Mouse (Mus musculus): ENCODE results near the gene Gm26620. TPM values are rescaled to one million over a fixed set of nuclear protein-coding genes. Genes with fewer than 3 reads are reported as not detected.
A peak's percentile ranks its signal among the peaks of the same experiment; 100 is the strongest.

Gene Gm26620
- polyA plus RNA-seq, 1 experiment from 2014 or later = 0.37 TPM

- Histone ChIP-seq H3K4me2 (ENCODE audit: low read depth, low read length, severe bottlenecking) (peak within 1 kb of the TSS; percentile 76), H3K36me3 (ENCODE audit: control insufficient read depth, insufficient read depth, low read length) (no peaks in the 10 kb centered on the region), H3K27me3 (ENCODE audit: control insufficient read depth, insufficient read depth, low read length) (no peaks in the 10 kb centered on the region), H3K9me3 (ENCODE audit: control insufficient read depth, low read length) (no peaks in the 10 kb centered on the region), H3K4me3 (ENCODE audit: low read depth, low read length) (peak within 1 kb of the TSS; percentile 84), H3K4me1 (replicated peaks; ENCODE audit: control insufficient read depth, insufficient read depth, low read length) (no peaks in the 10 kb centered on the region), H3K27ac (ENCODE audit: low read depth, low read length) (0 out of 2 replicates have a peak within 1 kb of the TSS, but pooled peaks have one; percentile 18), H3K9ac (ENCODE audit: low read length) (peak within 1 kb of the TSS; percentile 75)
- under 1% methylated on average over 25 of the region's 25 CpGs for WGBS
- peak; percentile 96 for DNase-seq (ENCODE audit: low spot score)
- peak; percentile 77 for ATAC-seq (replicated peaks; ENCODE audit: low FRiP score)
Measured at GRCm38 (mm10) chr1:170867691-170868105, 17.2 kb upstream of the Gm26620 start, which contains the start of gene Atf6. Gene Atf6, minus strand, starts transcription at chr1:170867771.

GRCm38 (mm10) chr1:170868107-170868904, 16.6 kb upstream of the Gm26620 start:
- Histone ChIP-seq H3K9me3 (ENCODE audit: control insufficient read depth, low read length) (no peaks in the 10 kb centered on the region), H3K4me2 (ENCODE audit: low read depth, low read length, severe bottlenecking) (peak overlapping the region; percentile 76), H3K36me3 (ENCODE audit: control insufficient read depth, insufficient read depth, low read length) (no peaks in the 10 kb centered on the region), H3K27me3 (ENCODE audit: control insufficient read depth, insufficient read depth, low read length) (no peaks in the 10 kb centered on the region), H3K4me3 (ENCODE audit: low read depth, low read length) (peak overlapping the region; percentile 84), H3K27ac (ENCODE audit: low read depth, low read length) (no peak overlapping the region), H3K9ac (ENCODE audit: low read length) (peak overlapping the region; percentile 60), H3K4me1 (replicated peaks; ENCODE audit: control insufficient read depth, insufficient read depth, low read length) (no peaks in the 10 kb centered on the region)
- WGBS = under 1% methylated on average over 33 of the region's 33 CpGs
- DNase-seq (ENCODE audit: low spot score) (peak; percentile 81), ATAC-seq (replicated peaks; ENCODE audit: low FRiP score) (peak; percentile 82)

- 20% methylated on average over 14 of the region's 14 CpGs for WGBS
- no peak for DNase-seq (ENCODE audit: low spot score)
- Histone ChIP-seq H3K4me2 (ENCODE audit: low read depth, low read length, severe bottlenecking) (peak overlapping the region; percentile 76), H3K9ac (ENCODE audit: low read length) (peak overlapping the region; percentile 60), H3K27ac (ENCODE audit: low read depth, low read length) (no peak overlapping the region), H3K4me3 (ENCODE audit: low read depth, low read length) (peak overlapping the region; percentile 84), H3K9me3 (ENCODE audit: control insufficient read depth, low read length) (no peaks in the 10 kb centered on the region), H3K4me1 (replicated peaks; ENCODE audit: control insufficient read depth, insufficient read depth, low read length) (no peaks in the 10 kb centered on the region), H3K36me3 (ENCODE audit: control insufficient read depth, insufficient read depth, low read length) (no peaks in the 10 kb centered on the region), H3K27me3 (ENCODE audit: control insufficient read depth, insufficient read depth, low read length) (no peaks in the 10 kb centered on the region)
- ATAC-seq (replicated peaks; ENCODE audit: low FRiP score) = peak; percentile 28; the same call in 1 of the 2 replicates
Measured at GRCm38 (mm10) chr1:170868905-170869283, 16.0 kb upstream of the Gm26620 start.

GRCm38 (mm10) chr1:170871402-170871801, 13.5 kb upstream of the Gm26620 start:
- no peaks in the 10 kb centered on the region for H3K4me1 ChIP-seq (replicated peaks; ENCODE audit: control insufficient read depth, insufficient read depth, low read length)
- H3K9ac ChIP-seq (ENCODE audit: low read length) = no peak overlapping the region
- ATAC-seq (replicated peaks; ENCODE audit: low FRiP score) (no peak), DNase-seq (ENCODE audit: low spot score) (no peak)
- H3K27me3 ChIP-seq (ENCODE audit: control insufficient read depth, insufficient read depth, low read length) = no peaks in the 10 kb centered on the region
- WGBS = 90% methylated on average over 6 of the region's 6 CpGs
- H3K4me3 ChIP-seq (ENCODE audit: low read depth, low read length) = no peak overlapping the region
- no peaks in the 10 kb centered on the region for H3K36me3 ChIP-seq (ENCODE audit: control insufficient read depth, insufficient read depth, low read length)
- H3K27ac ChIP-seq (ENCODE audit: low read depth, low read length) = no peak overlapping the region
- no peaks in the 10 kb centered on the region for H3K9me3 ChIP-seq (ENCODE audit: control insufficient read depth, low read length)
- no peak overlapping the region for H3K4me2 ChIP-seq (ENCODE audit: low read depth, low read length, severe bottlenecking)

- WGBS = 92% methylated on average over 2 of the region's 2 CpGs
- H3K36me3 ChIP-seq (ENCODE audit: control insufficient read depth, insufficient read depth, low read length) = no peaks in the 10 kb centered on the region
- DNase-seq (ENCODE audit: low spot score) (no peak), ATAC-seq (replicated peaks; ENCODE audit: low FRiP score) (no peak)
- H3K9me3 ChIP-seq (ENCODE audit: control insufficient read depth, low read length) = no peaks in the 10 kb centered on the region
- no peaks in the 10 kb centered on the region for H3K4me1 ChIP-seq (replicated peaks; ENCODE audit: control insufficient read depth, insufficient read depth, low read length)
- no peaks in the 10 kb centered on the region for H3K27me3 ChIP-seq (ENCODE audit: control insufficient read depth, insufficient read depth, low read length)
- H3K4me3 ChIP-seq (ENCODE audit: low read depth, low read length) = no peak overlapping the region
- H3K27ac ChIP-seq (ENCODE audit: low read depth, low read length) = no peak overlapping the region
- H3K4me2 ChIP-seq (ENCODE audit: low read depth, low read length, severe bottlenecking) = no peak overlapping the region
- H3K9ac ChIP-seq (ENCODE audit: low read length) = no peak overlapping the region
Measured at GRCm38 (mm10) chr1:170871961-170872360, 12.9 kb upstream of the Gm26620 start.

GRCm38 (mm10) chr1:170875676-170876075, 9.2 kb upstream of the Gm26620 start:
- Histone ChIP-seq H3K9ac (ENCODE audit: low read length) (no peak overlapping the region), H3K27ac (ENCODE audit: low read depth, low read length) (no peak overlapping the region), H3K9me3 (ENCODE audit: control insufficient read depth, low read length) (no peaks in the 10 kb centered on the region), H3K27me3 (ENCODE audit: control insufficient read depth, insufficient read depth, low read length) (no peaks in the 10 kb centered on the region), H3K4me3 (ENCODE audit: low read depth, low read length) (no peak overlapping the region), H3K4me1 (replicated peaks; ENCODE audit: control insufficient read depth, insufficient read depth, low read length) (no peaks in the 10 kb centered on the region), H3K36me3 (ENCODE audit: control insufficient read depth, insufficient read depth, low read length) (peaks cover 4% of the 10 kb centered on the region), H3K4me2 (ENCODE audit: low read depth, low read length, severe bottlenecking) (no peak overlapping the region)
- no peak for ATAC-seq (replicated peaks; ENCODE audit: low FRiP score)
- WGBS = 92% methylated on average over 3 of the region's 3 CpGs
- DNase-seq (ENCODE audit: low spot score) = no peak

GRCm38 (mm10) chr1:170876906-170877305, 8.0 kb upstream of the Gm26620 start:
- DNase-seq (ENCODE audit: low spot score) (no peak), ATAC-seq (replicated peaks; ENCODE audit: low FRiP score) (no peak)
- 90% methylated on average over 5 of the region's 5 CpGs for WGBS
- H3K4me1 ChIP-seq (replicated peaks; ENCODE audit: control insufficient read depth, insufficient read depth, low read length) = no peaks in the 10 kb centered on the region
- no peak overlapping the region for H3K9ac ChIP-seq (ENCODE audit: low read length)
- no peak overlapping the region for H3K4me3 ChIP-seq (ENCODE audit: low read depth, low read length)
- no peak overlapping the region for H3K27ac ChIP-seq (ENCODE audit: low read depth, low read length)
- H3K27me3 ChIP-seq (ENCODE audit: control insufficient read depth, insufficient read depth, low read length) = no peaks in the 10 kb centered on the region
- no peaks in the 10 kb centered on the region for H3K9me3 ChIP-seq (ENCODE audit: control insufficient read depth, low read length)
- peaks cover 4% of the 10 kb centered on the region for H3K36me3 ChIP-seq (ENCODE audit: control insufficient read depth, insufficient read depth, low read length)
- no peak overlapping the region for H3K4me2 ChIP-seq (ENCODE audit: low read depth, low read length, severe bottlenecking)

GRCm38 (mm10) chr1:170882915-170883485, 1.9 kb upstream of the Gm26620 start:
- H3K36me3 ChIP-seq (ENCODE audit: control insufficient read depth, insufficient read depth, low read length) = peaks cover 4% of the 10 kb centered on the region
- no peaks in the 10 kb centered on the region for H3K9me3 ChIP-seq (ENCODE audit: control insufficient read depth, low read length)
- WGBS = 89% methylated on average over 5 of the region's 5 CpGs
- ATAC-seq (replicated peaks; ENCODE audit: low FRiP score) (no peak), DNase-seq (ENCODE audit: low spot score) (no peak)
- no peak overlapping the region for H3K27ac ChIP-seq (ENCODE audit: low read depth, low read length)
- H3K27me3 ChIP-seq (ENCODE audit: control insufficient read depth, insufficient read depth, low read length) = no peaks in the 10 kb centered on the region
- no peaks in the 10 kb centered on the region for H3K4me1 ChIP-seq (replicated peaks; ENCODE audit: control insufficient read depth, insufficient read depth, low read length)
- H3K4me2 ChIP-seq (ENCODE audit: low read depth, low read length, severe bottlenecking) = no peak overlapping the region
- no peak overlapping the region for H3K9ac ChIP-seq (ENCODE audit: low read length)
- H3K4me3 ChIP-seq (ENCODE audit: low read depth, low read length) = no peak overlapping the region
